Mouse (Mus musculus) hindlimb bud, embryonic 11.5 days (tissue): ENCODE measurements around the gene Chic2.

Source experiments
- DNase-seq: peaks from one replicate; pipeline ENCODE4 v3.0.0-alpha.2; 2012; ENCODE audit warnings: low read depth, low spot score; ENCODE audit errors: extremely low spot score

Chic2 gene

DNA sequence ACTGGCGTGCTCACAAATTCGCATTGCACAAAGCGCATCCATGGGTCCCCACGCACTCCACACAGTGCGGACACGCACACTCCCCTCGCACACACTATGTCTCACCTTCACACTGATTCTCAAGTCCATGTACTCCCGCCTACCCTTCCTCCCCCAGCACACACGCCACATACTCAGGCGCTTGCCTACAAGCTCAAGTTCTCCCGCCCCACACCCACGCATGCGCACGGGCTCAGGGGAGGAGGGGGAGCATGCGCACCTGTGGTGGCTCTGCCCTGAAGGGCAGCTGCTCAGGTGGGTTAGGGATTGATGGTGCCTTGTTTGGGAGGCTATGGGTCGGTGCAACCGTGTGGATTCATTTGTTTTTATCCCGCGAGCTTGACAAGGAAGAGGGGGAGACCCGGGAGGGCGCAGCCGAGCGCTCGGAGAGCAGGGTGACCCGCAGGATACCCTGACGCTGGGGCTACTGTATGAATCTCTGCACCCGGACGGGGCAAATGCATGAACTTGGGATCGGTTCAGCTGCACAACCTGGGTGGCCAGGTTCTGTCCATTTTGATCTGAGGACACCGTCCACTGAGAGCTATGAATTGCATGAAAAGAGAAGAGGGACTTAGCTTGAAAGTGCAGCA, 22.7 kb upstream of the Chic2 start:
- DNase-seq = no peak

DNA sequence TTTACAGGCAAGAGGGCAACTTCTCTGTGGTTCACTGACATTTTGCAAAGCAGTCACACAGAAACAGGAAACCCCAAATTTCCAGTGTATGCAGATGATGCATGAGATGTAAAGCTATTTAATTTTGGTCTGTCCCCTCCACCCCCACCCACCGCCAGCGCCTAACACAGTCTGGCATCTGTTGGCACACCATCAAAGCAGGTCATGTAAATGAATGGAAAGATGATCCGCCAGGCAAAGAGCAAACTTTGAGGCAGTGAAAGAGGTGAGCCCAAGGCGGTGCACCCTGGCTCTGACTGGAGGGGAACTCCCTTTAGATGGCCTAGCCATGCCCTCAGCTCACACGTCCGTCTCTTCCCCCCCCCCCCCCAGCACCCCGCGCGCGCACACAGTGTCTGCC, 22.1 kb upstream of the Chic2 start:
- no peak for DNase-seq

DNA sequence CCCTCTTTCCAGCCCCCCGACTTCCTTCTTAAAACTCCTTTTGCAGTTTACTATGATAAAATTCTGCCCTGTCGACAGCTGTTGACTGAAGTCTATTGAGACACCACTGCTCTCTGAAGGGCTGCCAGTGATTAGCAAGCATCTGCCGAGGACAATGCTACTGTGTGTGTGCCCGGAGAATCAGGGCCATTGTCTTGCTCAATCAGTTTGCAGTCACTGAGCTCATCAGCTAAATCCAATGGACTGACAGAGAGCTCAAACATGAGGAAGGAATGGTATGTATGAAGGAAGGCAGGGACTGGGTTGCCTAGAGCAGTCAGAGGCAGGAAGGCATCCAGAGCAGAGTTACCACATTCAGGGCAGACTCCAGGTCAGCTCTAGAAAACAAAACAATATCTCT, 18.6 kb upstream of the Chic2 start:
- no peak for DNase-seq

DNA sequence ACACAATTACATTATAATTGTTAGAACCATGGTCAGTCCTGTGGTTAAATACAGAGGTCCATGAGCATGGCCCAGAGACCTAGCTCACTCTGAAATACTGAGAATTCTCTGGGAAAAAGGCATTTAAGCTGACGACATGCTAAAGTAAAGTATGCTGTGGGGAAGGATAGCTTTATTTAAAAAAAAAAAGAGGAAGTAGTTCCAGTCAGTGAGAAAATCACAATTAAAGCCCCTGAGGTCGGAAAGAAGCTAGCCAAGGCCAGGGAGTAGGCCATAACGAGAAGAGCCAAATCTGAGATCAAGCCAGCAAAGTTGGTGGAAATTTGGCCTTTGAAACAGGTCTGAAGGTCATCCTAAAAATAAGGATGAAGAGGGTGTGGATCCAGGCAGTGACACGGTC, 6.5 kb upstream of the Chic2 start:
- no peak for DNase-seq

DNA sequence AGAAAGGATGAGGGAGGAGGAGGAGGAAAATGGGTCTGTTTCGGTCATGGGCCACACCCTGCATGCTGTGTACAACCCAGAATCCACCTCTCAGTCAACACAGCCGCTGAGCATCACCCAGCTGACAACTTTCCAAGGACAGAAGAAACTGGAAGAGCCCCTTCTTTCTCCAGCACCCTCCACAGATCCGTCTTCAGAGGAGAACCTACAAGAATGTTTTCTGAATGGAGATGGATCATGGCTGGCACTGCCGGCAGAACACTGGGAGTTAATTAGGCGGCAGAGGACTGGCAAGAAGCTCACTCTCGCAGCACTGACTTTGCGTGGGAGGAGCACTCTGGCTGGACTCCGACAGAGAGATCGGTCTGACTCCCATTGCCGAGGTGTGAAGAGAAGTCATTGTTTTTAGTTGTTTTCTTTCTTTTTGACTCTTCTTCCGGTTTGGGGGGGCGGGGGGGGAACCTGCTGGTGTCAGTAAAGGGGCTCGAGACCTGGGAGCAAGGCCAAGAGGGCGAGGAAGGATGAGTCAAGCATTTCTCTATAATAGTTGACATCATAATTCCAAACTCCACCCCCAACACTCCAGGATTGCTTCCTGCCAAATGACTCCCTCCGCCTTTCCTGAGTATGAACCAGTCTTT, 2.2 kb upstream of the Chic2 start:
- DNase-seq = no peak

DNA sequence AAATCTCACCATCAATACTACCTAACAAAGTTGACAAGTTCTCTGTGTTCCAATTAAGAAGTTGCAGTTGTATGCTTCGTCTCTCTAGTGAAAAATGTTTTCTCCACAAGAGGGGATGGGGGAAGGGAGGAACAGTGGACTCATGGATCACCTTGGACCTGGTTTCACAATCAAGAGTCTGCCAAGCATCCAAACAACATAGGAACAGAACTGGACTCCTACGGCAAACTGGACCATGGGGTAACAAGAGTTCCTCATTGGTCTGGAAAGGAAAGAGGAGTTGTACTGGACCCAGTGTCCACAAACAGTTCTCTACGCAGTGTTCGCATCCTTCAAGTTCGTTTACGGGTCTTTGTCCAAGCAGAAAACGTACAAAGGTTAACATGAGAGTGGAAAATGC, 797 bp upstream of the Chic2 start:
- DNase-seq = no peak

DNA sequence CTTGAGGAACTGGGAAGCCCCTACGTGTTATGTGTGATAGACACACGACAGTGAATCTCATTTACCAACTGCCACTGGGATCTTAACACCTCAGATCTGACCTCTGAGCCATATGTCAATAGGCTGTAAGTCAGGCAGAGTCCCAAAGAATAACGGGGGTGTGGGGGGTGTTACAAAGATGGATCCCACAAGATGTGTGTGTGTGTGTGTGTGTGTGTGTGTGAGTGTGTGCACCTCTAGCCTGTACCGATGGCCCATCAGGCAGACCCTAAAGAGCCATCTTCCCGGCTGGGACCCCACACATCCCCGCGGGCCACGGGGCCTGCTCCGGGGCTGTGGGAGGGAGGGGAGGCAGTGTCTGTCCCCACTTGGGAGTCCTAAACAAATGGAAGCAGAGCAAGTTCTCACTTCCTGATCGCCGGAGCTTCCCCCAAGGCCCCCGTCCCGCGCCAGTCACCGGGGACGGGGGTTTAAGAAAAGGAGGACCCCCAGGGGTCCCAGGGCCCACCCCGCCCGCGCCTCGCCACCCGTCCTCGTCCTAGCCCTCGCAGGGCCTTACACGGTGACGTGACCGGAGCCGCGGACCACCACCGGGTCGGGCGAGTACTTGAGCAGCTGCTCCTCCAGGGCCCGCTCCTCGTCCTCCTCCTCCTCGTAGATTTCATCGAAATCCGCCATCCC, 813 bp downstream of the Chic2 start:
- no peak for DNase-seq

DNA sequence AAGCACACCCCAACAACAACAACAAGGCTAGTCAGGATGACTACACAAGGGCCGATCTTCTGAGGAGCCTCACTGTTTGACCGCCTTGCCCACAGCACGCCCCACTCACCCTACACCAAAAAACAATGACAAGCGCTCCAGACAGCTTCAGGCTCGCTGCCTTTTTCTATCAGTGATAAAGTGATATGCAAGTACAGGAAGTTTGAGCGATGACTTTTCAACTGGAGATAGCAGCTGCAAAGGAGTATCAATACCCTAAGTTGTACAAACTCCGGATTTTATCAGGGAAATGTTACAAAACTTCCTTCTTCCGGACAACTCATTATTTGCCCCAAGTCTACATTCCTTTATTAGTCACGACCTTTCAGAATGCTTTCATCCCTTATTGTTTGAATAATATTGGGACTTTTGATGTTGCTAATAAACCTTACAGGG, 1.5 kb downstream of the Chic2 start:
- no peak for DNase-seq

DNA sequence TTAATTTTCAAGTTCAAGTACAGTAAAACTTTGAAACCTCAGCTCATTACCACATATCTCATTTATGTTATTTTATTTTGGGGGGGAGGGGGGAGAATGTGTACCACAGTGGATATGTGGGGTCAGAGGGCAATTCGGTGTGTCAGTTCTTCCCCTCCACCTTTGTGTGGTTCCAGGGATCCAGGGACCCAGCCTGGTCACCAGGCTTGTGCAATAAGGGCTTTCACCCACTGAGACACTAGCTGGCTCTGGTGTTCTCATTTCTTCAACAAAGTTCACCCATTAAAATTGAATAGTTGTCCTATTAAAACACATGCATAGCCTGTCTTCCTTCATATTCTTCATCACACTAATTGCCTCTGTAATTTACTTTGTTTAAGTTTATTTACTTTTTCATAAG, 5.3 kb downstream of the Chic2 start:
- DNase-seq = no peak

DNA sequence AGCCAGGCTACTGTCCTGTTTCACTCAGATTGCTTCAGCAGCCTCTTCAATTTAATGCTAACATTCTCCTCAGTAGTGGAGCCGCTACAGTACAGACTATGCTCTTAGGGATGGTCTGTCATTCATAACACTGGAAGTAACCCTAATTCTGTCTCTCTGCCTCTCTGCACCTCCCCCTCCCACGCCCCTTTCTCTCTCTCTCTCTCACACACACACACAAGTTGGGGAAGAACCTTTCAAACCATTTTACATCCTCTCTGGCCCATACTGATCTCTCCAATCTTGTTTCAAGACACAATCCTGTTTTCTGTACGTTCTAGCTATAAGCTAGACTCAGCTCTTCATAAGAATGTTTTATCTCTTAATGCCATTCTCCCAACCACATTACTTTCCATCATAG, 9.1 kb downstream of the Chic2 start:
- no peak for DNase-seq

DNA sequence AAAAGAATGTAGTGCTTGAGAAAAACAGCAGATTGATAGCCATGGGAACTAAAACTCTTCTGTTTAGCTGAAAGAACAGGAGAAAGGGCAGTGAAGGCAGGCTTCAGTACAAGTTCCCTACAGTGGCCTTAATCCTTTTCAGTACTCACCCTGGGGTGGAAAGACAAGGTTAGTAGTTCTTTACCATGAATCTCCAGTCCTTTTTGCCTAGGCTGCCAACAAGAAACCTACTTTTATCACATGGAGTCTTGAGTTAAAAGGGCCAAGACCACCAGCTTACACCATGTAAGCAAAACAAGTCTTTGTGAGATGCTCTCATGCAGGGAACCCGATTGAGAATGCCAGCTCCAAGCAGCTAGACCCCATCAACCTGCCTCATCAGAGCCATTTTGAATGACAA, 29.8 kb downstream of the Chic2 start:
- DNase-seq = no peak

DNA sequence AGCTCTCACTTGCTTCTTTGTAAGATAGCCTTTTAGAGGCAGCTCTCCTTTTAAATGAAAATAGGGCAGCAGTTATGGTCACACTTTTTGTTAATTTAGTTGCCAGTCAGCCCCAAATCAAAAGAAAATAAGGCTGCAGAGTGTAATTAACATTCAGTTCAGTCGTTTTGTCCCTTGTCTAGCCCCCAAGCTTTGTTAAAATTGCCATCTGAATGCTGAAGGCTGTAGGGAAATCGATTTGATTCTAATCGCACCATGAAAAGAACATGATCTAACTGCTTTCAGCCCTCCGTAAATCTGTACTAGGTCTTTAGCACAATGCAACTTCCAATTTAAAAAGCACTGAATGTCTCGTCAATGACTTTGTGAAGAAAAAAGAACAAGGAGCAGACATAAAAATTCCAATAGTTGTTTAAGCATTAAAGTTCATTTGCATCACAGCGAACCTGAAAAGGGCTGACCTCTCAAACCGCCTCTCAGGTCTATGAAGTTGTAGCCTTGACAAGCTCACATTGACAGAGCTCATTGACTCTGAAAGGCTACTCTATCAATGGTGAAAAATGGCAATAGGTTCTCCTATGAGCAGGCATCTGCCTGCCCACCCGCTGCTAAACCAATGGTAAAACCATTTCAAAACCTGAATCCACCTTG, 31.7 kb downstream of the Chic2 start:
- no peak for DNase-seq

DNA sequence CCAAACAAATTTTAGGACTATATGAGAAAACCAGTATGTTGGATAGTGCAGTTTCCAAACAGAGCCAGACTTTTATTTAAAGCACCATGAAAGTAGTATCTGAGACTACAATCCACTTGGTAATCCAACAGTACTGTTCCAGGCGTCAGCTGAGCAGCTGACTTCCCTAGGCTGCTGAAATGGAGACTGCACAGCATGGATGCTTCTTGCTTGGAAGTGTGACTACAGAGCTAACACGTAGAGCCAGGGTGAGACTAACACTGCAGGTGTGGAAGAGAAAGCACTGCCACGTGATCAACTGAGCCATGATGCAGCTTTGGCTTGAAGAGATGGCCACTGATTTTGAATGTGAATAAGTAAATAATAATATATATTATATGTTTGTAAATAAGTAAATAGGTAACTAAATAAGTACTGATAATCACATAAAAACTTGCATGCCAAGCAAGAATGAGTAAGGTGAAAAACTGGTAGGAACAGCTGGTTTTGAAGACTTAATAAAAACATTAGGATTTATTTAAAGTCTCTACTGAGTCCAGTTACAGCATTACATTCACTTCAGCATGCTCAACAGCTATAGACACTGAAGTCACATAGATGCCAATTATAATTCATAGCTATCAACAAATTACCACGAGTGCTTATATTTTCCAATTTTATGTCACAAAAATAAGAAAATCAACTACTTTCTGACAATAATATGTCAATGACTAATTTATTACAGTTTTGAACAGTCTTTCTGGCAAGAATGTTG, 32.4 kb downstream of the Chic2 start:
- DNase-seq = no peak

DNA sequence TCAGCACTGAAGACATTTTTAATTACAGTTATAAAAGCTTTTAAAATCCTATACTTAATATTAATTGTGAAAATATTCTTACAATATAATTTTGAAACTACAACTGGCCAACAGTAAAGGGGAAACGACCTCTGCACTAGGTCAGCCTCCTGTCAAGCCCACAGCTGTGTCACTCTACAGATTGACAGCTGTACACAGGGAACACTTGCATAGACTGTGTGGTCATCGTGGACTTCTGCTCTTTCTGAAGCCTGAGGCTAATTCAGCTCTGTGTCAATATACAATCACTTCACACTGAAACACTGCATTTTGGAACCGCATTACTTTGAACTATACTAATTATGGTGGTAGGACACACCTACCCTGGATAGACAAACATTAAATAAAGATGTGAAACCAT, 39.8 kb downstream of the Chic2 start:
- DNase-seq = no peak

DNA sequence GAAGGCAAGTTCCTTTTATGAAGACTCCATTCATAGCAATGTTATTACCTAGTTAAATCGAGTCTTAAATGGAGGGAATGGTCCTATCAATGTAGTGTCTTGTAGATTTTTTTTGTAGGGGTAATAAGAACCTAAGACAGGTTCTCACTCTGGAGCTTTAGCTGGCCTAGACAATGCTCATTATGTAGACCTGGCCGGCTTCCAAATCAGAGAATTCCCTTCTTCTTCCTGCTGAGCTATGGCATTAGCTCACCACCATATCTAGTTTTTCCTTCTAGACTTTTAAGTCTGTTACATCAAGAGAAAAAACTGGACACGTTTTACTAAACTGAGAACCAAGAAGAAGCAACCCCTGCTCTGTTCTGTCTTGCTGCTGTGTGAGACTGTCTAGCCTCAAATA, 42.5 kb downstream of the Chic2 start:
- DNase-seq = no peak

DNA sequence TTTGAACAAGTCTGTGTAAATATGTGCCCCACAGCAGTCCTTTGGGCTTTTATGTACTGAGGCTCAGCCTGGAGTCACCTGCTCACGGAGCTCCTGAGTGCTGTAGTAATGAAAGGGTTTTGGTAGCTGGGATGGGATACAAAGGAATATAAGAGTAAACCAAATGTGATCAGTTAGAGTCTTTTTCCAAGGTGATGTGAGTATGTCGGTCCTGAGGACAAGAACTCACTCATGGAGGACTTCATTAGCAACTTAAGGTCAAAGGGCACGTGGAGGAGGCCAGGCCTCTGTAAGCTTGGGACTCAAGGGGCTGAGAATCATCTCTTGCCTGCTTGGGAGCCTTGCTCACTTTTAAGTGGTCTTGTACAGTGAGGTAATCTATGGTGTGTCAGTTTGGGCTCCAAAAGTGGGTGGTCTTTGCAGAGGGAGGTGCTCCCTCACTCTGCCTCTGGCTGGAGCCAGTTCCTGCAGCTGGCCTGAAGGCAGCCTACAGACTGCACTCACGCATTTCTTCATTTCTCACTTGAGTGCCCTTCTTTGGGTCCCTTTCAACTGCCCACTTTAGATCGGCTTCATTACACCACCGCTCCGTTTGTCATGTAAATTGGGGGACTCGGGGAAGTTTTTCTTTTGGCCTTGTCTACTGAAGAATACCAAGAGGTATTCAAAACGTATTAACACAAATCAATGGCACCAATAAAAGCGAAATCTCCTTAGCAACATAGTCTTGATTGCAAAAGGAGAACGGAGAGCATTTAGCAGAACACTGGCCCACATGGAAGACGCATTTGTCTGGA, 45.7 kb downstream of the Chic2 start:
- DNase-seq = no peak

DNA sequence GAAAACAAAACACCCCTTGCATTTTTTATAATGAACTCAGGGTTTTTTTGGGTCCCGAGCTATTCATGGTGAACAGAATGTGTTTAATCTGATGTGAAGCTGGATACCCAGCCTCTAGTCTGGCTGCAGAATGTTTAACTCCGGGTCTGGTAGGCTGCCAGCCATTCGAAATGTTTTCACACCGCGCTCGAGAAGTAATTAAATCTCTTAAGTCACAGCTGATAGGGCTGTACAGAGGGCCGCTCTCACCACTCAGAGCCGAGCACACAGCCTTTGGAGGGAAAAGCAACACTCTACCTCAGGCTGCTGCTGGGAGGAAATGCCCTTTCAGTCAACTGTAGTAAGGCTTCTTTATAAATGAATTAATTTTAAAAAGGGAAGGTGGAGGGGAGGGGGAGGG, 49.6 kb downstream of the Chic2 start:
- DNase-seq = no peak

DNA sequence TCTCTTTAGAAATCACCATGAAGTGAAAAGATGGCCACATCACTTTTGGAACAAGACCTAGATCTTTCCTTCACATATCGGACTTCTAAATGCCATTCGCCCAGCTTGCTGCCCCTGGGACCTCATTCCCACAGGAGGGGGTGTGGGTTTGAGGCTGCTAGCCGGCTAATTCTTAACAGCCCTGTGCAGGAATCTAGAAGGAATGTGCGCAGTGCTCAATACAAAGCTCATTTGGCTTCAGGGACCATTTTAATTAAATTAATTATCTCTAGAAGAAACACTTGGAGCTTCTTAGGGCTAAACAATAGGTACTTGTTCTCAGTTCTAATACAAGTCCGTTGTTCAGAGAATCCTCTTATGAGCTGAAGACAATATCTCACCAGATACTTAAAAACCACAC, 60.5 kb downstream of the Chic2 start:
- DNase-seq = no peak

DNA sequence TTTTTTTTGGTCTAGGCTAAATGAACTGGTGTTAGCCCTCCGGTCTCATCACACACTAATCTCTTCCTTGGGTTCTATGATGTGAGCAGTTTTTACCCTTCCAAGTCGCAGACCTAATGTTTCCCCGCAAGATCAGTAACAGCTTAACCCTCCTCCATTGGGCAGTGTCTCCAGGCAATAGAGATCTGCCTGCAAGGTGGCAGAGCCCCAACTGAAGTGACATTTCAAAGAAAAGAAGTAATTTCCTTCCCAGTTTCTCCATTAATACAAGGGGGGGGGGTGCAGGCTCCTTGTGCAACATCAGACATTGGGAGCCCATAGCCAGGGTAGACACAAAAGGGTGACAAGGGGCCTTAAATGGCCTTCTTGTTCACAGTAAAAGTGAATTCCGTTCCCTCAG, 64.0 kb downstream of the Chic2 start:
- no peak for DNase-seq

DNA sequence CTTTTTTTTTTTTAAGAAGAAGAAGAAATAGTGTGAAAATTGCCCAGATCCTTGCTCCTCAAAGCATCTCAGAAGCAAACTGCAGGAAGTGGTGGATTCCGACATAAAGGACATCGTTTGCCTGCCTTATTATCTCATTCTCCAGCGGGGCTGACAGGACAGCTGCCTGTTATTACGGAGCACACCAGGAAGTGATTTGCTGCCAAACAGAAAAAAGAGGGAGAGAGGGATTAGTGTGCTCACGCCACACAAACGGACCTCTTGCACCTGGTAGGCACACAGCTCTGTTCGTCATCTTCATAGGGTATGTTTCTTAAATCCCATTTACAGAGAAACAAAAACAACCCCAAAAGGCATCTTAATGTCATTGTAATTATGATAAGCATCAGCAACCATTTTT, 64.4 kb downstream of the Chic2 start:
- DNase-seq = no peak

DNA sequence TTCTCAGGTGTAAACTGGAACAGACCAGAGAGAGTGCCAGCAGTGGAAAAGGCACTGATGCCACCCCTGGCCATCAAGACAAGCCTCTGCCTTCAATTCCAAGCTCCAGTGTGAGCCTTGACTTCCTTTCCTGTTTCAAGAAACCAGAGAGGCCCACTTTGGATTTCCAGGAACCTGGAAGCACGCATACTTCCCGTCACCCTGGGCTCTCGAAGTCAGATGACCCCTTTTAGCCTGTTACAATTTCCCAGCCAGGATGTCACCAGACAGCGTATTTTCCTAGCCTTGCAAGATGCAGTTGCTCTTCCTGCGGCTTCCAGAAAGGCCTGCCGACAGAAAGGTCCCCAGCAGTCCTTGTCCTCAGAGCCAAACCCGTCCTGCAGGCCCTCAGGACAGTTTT, 65.0 kb downstream of the Chic2 start:
- DNase-seq = no peak
